In genomic region chr6:137598306-137598705, GRCm38 (mm10) we compare ENCODE assay signal across 26 mouse cellular contexts. TPM values are rescaled to one million over a fixed set of nuclear protein-coding genes. Genes with fewer than 3 reads are reported as not detected.
DNase-seq lines count a peak whose midpoint lies in the region; ATAC-seq lines count a peak whose summit lies in the region.
"Had no signal": no experiment of that assay in that cellular context is flagged by ENCODE, and none has a peak within 500 bp of the region (broad histone marks: within the 10 kb centered on the region; RNA-seq: fewer than 3 reads in every experiment).

No protein-coding gene starts in this region.

- peak; percentile 28; the same call in 1 of the 2 replicates for ATAC-seq in neural tube, embryonic 14.5 days (ENCODE audit: low read depth)
- ATAC-seq in kidney, embryonic 15.5 days (replicated peaks; ENCODE audit: low FRiP score): no peak
- ATAC-seq: forebrain, embryonic 16.5 days; hindbrain, postnatal 0 days had no signal

- peak; percentile 22 for DNase-seq in adrenal gland, adult 2 months
- DNase-seq in adrenal gland, postnatal 10 days: no peak
- peak; percentile 57 for DNase-seq in heart, adult 11 months
- no peak for DNase-seq in heart, embryonic 10.5 days (ENCODE audit: low spot score)
- DNase-seq in neural tube, embryonic 10.5 days (ENCODE audit: extremely low spot score, low spot score): no peak
- DNase-seq in spleen, postnatal 10 days (ENCODE audit: low spot score in 2 of 2): no peak
- DNase-seq: adrenal gland, postnatal 36 days; cerebellum, adult 9-10 months; cerebellum, postnatal 36 days; gastrocnemius, adult 2 months; heart, postnatal 14 days; kidney, adult 11 months; kidney, postnatal 36 days; right cerebral cortex, postnatal 14 days had no signal

- H3K9ac ChIP-seq in neural tube, embryonic 14.5 days (replicated peaks; ENCODE audit: low read depth, low read length): no peak overlapping the region
- no peak overlapping the region for H3K9ac ChIP-seq in kidney, embryonic 15.5 days
- H3K9ac ChIP-seq: limb, embryonic 13.5 days; lung, embryonic 15.5 days; midbrain, embryonic 12.5 days; stomach, embryonic 15.5 days had no signal

- H3K36me3 ChIP-seq in heart, embryonic 10.5 days: no peaks in the 10 kb centered on the region
- no peaks in the 10 kb centered on the region for H3K36me3 ChIP-seq in neural tube, embryonic 14.5 days (ENCODE audit: control insufficient read depth, insufficient read depth, low read length)
- H3K36me3 ChIP-seq in kidney, embryonic 15.5 days: no peaks in the 10 kb centered on the region
- H3K36me3 ChIP-seq: G1E; hindbrain, embryonic 10.5 days; lung, embryonic 15.5 days; midbrain, embryonic 12.5 days; stomach, embryonic 15.5 days had no signal

- no peak overlapping the region for H3K4me3 ChIP-seq in heart, embryonic 10.5 days
- no peak overlapping the region for H3K4me3 ChIP-seq in neural tube, embryonic 14.5 days (ENCODE audit: low read depth, low read length)
- H3K4me3 ChIP-seq in kidney, embryonic 15.5 days (replicated peaks): no peak overlapping the region
- H3K4me3 ChIP-seq: gastrocnemius, adult 2 months; hindbrain, embryonic 10.5 days; layer of hippocampus, adult 2 months; limb, embryonic 13.5 days; lung, embryonic 15.5 days; midbrain, embryonic 12.5 days; stomach, embryonic 15.5 days had no signal

- H3K27me3 ChIP-seq in heart, embryonic 10.5 days (ENCODE audit: insufficient read depth, poor library complexity, severe bottlenecking): no peaks in the 10 kb centered on the region
- no peaks in the 10 kb centered on the region for H3K27me3 ChIP-seq in neural tube, embryonic 14.5 days (ENCODE audit: control insufficient read depth, insufficient read depth, low read length)
- no peaks in the 10 kb centered on the region for H3K27me3 ChIP-seq in kidney, embryonic 15.5 days
- H3K27me3 ChIP-seq: limb, embryonic 13.5 days; lung, embryonic 15.5 days; midbrain, embryonic 12.5 days; stomach, embryonic 15.5 days had no signal

- peaks cover 9% of the 10 kb centered on the region; the same call in 1 of the 2 replicates for H3K4me1 ChIP-seq in heart, embryonic 10.5 days
- no peaks in the 10 kb centered on the region for H3K4me1 ChIP-seq in neural tube, embryonic 14.5 days (ENCODE audit: control insufficient read depth, insufficient read depth, low read length)
- no peaks in the 10 kb centered on the region for H3K4me1 ChIP-seq in kidney, embryonic 15.5 days
- H3K4me1 ChIP-seq: limb, embryonic 13.5 days; lung, embryonic 15.5 days; midbrain, embryonic 12.5 days; stomach, embryonic 15.5 days had no signal

- WGBS in heart, embryonic 10.5 days: 33% methylated on average over 7 of the region's 7 CpGs
- 26% methylated on average over 7 of the region's 7 CpGs for WGBS in neural tube, embryonic 14.5 days
- WGBS in kidney, embryonic 15.5 days: 43% methylated on average over 7 of the region's 7 CpGs

- H3K4me2 ChIP-seq in neural tube, embryonic 14.5 days (ENCODE audit: low read depth, low read length): no peak overlapping the region
- no peak overlapping the region for H3K4me2 ChIP-seq in kidney, embryonic 15.5 days
- H3K4me2 ChIP-seq: limb, embryonic 13.5 days; liver, embryonic 11.5 days; lung, embryonic 15.5 days; midbrain, embryonic 12.5 days; stomach, embryonic 15.5 days had no signal

- no peak overlapping the region for H3K27ac ChIP-seq in heart, embryonic 10.5 days
- no peak overlapping the region for H3K27ac ChIP-seq in neural tube, embryonic 14.5 days (ENCODE audit: low read depth, low read length)
- no peak overlapping the region for H3K27ac ChIP-seq in kidney, embryonic 15.5 days
- H3K27ac ChIP-seq: gastrocnemius, adult 2 months; hindbrain, embryonic 10.5 days; hindbrain, postnatal 0 days; layer of hippocampus, adult 2 months; limb, embryonic 13.5 days; lung, embryonic 15.5 days; midbrain, embryonic 12.5 days; stomach, embryonic 15.5 days had no signal

- peaks cover 3% of the 10 kb centered on the region; the same call in 1 of the 2 replicates for H3K9me3 ChIP-seq in heart, embryonic 10.5 days
- no peaks in the 10 kb centered on the region for H3K9me3 ChIP-seq in neural tube, embryonic 14.5 days (ENCODE audit: control insufficient read depth, low read length)
- peaks cover 3% of the 10 kb centered on the region; the same call in 1 of the 2 replicates for H3K9me3 ChIP-seq in kidney, embryonic 15.5 days (replicated peaks)
- H3K9me3 ChIP-seq: hindbrain, embryonic 10.5 days; lung, embryonic 15.5 days; stomach, embryonic 15.5 days had no signal

RNA-seq across cellular contexts. Expression of gene Eps8, which starts 56.4 kb away (rescaled TPM):
- 10 to 100 TPM; 18.8 to 51.5 TPM for total RNA-seq in adrenal gland, adult 2 months (2021)
- 10.6 and 22.1 TPM in 2 replicates for polyA plus RNA-seq in adrenal gland, adult 2 months (2012; rRNA removed)
- 10 to 100 TPM; 23.3 to 26.0 TPM for total RNA-seq in adrenal gland, postnatal 10 days (2021)
- polyA plus RNA-seq in heart, embryonic 10.5 days (2016; fragmentation: Nextera tagmentation; extraction: Ambion mirVana): 14.9 and 16.3 TPM in 2 replicates
- polyA plus RNA-seq in neural tube, embryonic 14.5 days (2014; fragmentation: Nextera tagmentation; extraction: Ambion mirVana): 16.1 and 24.9 TPM in 2 replicates
- polyA plus RNA-seq in kidney, embryonic 15.5 days (2015; fragmentation: Nextera tagmentation; extraction: Ambion mirVana): 30.5 and 31.1 TPM in 2 replicates
- polyA plus RNA-seq: G1E had no signal

Comparison
In these comparisons a context has a peak if more than half of its experiments do, and no peak if none do; other contexts are left out.
1. DNase-seq: peak in adrenal gland, adult 2 months (single experiment) and heart, adult 11 months (single experiment); none in adrenal gland, postnatal 10 days (single experiment), heart, embryonic 10.5 days (single experiment), neural tube, embryonic 10.5 days (single experiment) and spleen, postnatal 10 days (0 of 2).